ENCODE assay signal across 17 mouse cellular contexts in genomic region chr11:89950691-89951270, GRCm38 (mm10). TPM values are rescaled to one million over a fixed set of nuclear protein-coding genes. Genes with fewer than 3 reads are reported as not detected.
DNase-seq lines count a peak whose midpoint lies in the region; ATAC-seq and TF ChIP-seq lines count a peak whose summit lies in the region.
"Had no signal": no experiment of that assay in that cellular context is flagged by ENCODE, and none has a peak within 500 bp of the region (broad histone marks: within the 10 kb centered on the region; RNA-seq: fewer than 3 reads in every experiment).

No protein-coding gene starts in this region.

- H3K27ac ChIP-seq in forebrain, postnatal 0 days (ENCODE audit: low read depth, low read length): no peak overlapping the region
- no peak overlapping the region for H3K27ac ChIP-seq in forebrain, embryonic 13.5 days
- no peak overlapping the region for H3K27ac ChIP-seq in hindbrain, embryonic 12.5 days
- H3K27ac ChIP-seq in midbrain, embryonic 11.5 days (ENCODE audit: low read depth, low read length): no peak overlapping the region
- H3K27ac ChIP-seq: embryonic facial prominence, embryonic 10.5 days; limb, embryonic 12.5 days; liver, embryonic 14.5 days had no signal

- no peaks in the 10 kb centered on the region for H3K27me3 ChIP-seq in forebrain, postnatal 0 days (ENCODE audit: insufficient read depth, low read length)
- H3K27me3 ChIP-seq in forebrain, embryonic 13.5 days: no peaks in the 10 kb centered on the region
- no peaks in the 10 kb centered on the region for H3K27me3 ChIP-seq in hindbrain, embryonic 12.5 days
- H3K27me3 ChIP-seq in midbrain, embryonic 11.5 days (ENCODE audit: control insufficient read depth, insufficient read depth, low read length): no peaks in the 10 kb centered on the region
- H3K27me3 ChIP-seq: heart, embryonic 12.5 days; limb, embryonic 12.5 days had no signal

- no peaks in the 10 kb centered on the region for H3K36me3 ChIP-seq in forebrain, postnatal 0 days (ENCODE audit: insufficient read depth)
- H3K36me3 ChIP-seq in forebrain, embryonic 13.5 days (ENCODE audit: poor library complexity, severe bottlenecking): no peaks in the 10 kb centered on the region
- no peaks in the 10 kb centered on the region for H3K36me3 ChIP-seq in hindbrain, embryonic 12.5 days
- no peaks in the 10 kb centered on the region for H3K36me3 ChIP-seq in midbrain, embryonic 11.5 days (ENCODE audit: control insufficient read depth, insufficient read depth, low read length)
- H3K36me3 ChIP-seq: embryonic facial prominence, embryonic 10.5 days; heart, embryonic 12.5 days; limb, embryonic 12.5 days had no signal

- DNase-seq in forebrain, postnatal 0 days: no peak
- peak; percentile 70 to 91 for DNase-seq in layer of hippocampus, adult 18-20 months (ENCODE audit: low spot score in 2 of 2)
- peak; percentile 54 to 62 for DNase-seq in left cerebral cortex, adult 18-20 months (ENCODE audit: low spot score in 2 of 2)
- peak; percentile 56 to 68 for DNase-seq in right cerebral cortex, postnatal 10 days (ENCODE audit: low spot score in 2 of 2)
- DNase-seq in kidney, postnatal 14 days: no peak
- DNase-seq in midbrain, embryonic 11.5 days (ENCODE audit: low spot score, missing footprints): no peak
- DNase-seq: adrenal gland, postnatal 14 days; cerebellum, postnatal 36 days; gastrocnemius, postnatal 14 days; lung, postnatal 10 days had no signal

- H3K4me2 ChIP-seq in forebrain, postnatal 0 days (ENCODE audit: low read depth): no peak overlapping the region
- no peak overlapping the region for H3K4me2 ChIP-seq in forebrain, embryonic 13.5 days
- H3K4me2 ChIP-seq in hindbrain, embryonic 12.5 days (replicated peaks): no peak overlapping the region
- H3K4me2 ChIP-seq in midbrain, embryonic 11.5 days: no peak overlapping the region
- H3K4me2 ChIP-seq: heart, embryonic 12.5 days; limb, embryonic 12.5 days had no signal

- H3K4me1 ChIP-seq in forebrain, postnatal 0 days (ENCODE audit: insufficient read depth): no peaks in the 10 kb centered on the region
- peaks cover 3% of the 10 kb centered on the region; the same call in 1 of the 2 replicates for H3K4me1 ChIP-seq in forebrain, embryonic 13.5 days
- H3K4me1 ChIP-seq in hindbrain, embryonic 12.5 days: no peaks in the 10 kb centered on the region
- H3K4me1 ChIP-seq in midbrain, embryonic 11.5 days (ENCODE audit: control insufficient read depth, insufficient read depth, low read length): no peaks in the 10 kb centered on the region
- H3K4me1 ChIP-seq: embryonic facial prominence, embryonic 10.5 days; heart, embryonic 12.5 days; limb, embryonic 12.5 days had no signal

- H3K9ac ChIP-seq in forebrain, postnatal 0 days: no peak overlapping the region
- no peak overlapping the region for H3K9ac ChIP-seq in forebrain, embryonic 13.5 days
- no peak overlapping the region for H3K9ac ChIP-seq in hindbrain, embryonic 12.5 days
- no peak overlapping the region for H3K9ac ChIP-seq in midbrain, embryonic 11.5 days (ENCODE audit: low read length)
- H3K9ac ChIP-seq: heart, embryonic 12.5 days; limb, embryonic 12.5 days; liver, embryonic 14.5 days had no signal

- no peaks in the 10 kb centered on the region for H3K9me3 ChIP-seq in forebrain, postnatal 0 days (ENCODE audit: low read length)
- H3K9me3 ChIP-seq in forebrain, embryonic 13.5 days (replicated peaks): no peaks in the 10 kb centered on the region
- H3K9me3 ChIP-seq in hindbrain, embryonic 12.5 days (replicated peaks): no peaks in the 10 kb centered on the region
- H3K9me3 ChIP-seq in midbrain, embryonic 11.5 days (ENCODE audit: control insufficient read depth, low read length): no peaks in the 10 kb centered on the region
- H3K9me3 ChIP-seq: embryonic facial prominence, embryonic 10.5 days; heart, embryonic 12.5 days; limb, embryonic 12.5 days had no signal

- no peak for TF ChIP-seq CTCF in forebrain, postnatal 0 days (IDR thresholded peaks at IDR 0.05; ENCODE audit: low read depth)

- peak; percentile 45; the same call in 1 of the 2 replicates for ATAC-seq in forebrain, postnatal 0 days
- no peak for ATAC-seq in forebrain, embryonic 13.5 days
- no peak for ATAC-seq in hindbrain, embryonic 12.5 days (ENCODE audit: low FRiP score)
- no peak for ATAC-seq in midbrain, embryonic 11.5 days (ENCODE audit: low FRiP score)

- whole genome bisulfite sequencing in forebrain, postnatal 0 days: 86% methylated on average over 3 of the region's 3 CpGs
- WGBS in forebrain, embryonic 13.5 days: 83% methylated on average over 3 of the region's 3 CpGs
- 89% methylated on average over 3 of the region's 3 CpGs for WGBS in hindbrain, embryonic 12.5 days
- WGBS in midbrain, embryonic 11.5 days: 81% methylated on average over 3 of the region's 3 CpGs

- no peak overlapping the region for H3K4me3 ChIP-seq in forebrain, postnatal 0 days (ENCODE audit: low read depth, low read length)
- no peak overlapping the region for H3K4me3 ChIP-seq in forebrain, embryonic 13.5 days
- H3K4me3 ChIP-seq in hindbrain, embryonic 12.5 days: no peak overlapping the region
- H3K4me3 ChIP-seq in midbrain, embryonic 11.5 days (ENCODE audit: low read depth, low read length): no peak overlapping the region
- H3K4me3 ChIP-seq: embryonic facial prominence, embryonic 10.5 days; erythroblast, embryonic 14.5 days; heart, embryonic 12.5 days; limb, embryonic 12.5 days had no signal

RNA-seq across cellular contexts. Expression of gene Pctp, which starts 51.9 kb away (rescaled TPM):
- 0.52 and 0.62 TPM in 2 replicates for total RNA-seq in forebrain, postnatal 0 days (2014; rRNA removed)
- polyA plus RNA-seq in forebrain, postnatal 0 days (2015; fragmentation: Nextera tagmentation; extraction: Ambion mirVana): 0.60 and 0.99 TPM in 2 replicates
- 2.6 TPM in 2 replicates for polyA plus RNA-seq in forebrain, embryonic 13.5 days (2015; fragmentation: Nextera tagmentation; extraction: Ambion mirVana)
- 1 to 10 TPM; 1.5 to 1.8 TPM for total RNA-seq in layer of hippocampus, adult 18-20 months (2021)
- total RNA-seq in left cerebral cortex, adult 18-20 months (2021): 1 to 10 TPM in 1 of 2 experiments, under 1 TPM in 1; 0.86 to 1.3 TPM
- 4.3 and 4.6 TPM in 2 replicates for polyA plus RNA-seq in hindbrain, embryonic 12.5 days (2016; fragmentation: Nextera tagmentation; extraction: Ambion mirVana)
- polyA plus RNA-seq in midbrain, embryonic 11.5 days (2014; fragmentation: Nextera tagmentation; extraction: Ambion mirVana): 7.7 and 8.3 TPM in 2 replicates

Comparison
In these comparisons a context has a peak if more than half of its experiments do, and no peak if none do; other contexts are left out.
1. DNase-seq: peak in layer of hippocampus, adult 18-20 months (2 of 2), left cerebral cortex, adult 18-20 months (2 of 2) and right cerebral cortex, postnatal 10 days (2 of 2); none in forebrain, postnatal 0 days (single experiment), kidney, postnatal 14 days (single experiment) and midbrain, embryonic 11.5 days (single experiment).